Mouse (Mus musculus) liver, embryonic 14.5 days (tissue): ENCODE results near the gene Slc4a2. TPM values are rescaled to one million over a fixed set of nuclear protein-coding genes. Genes with fewer than 3 reads are reported as not detected.
"Not testable (repeated sequence)": the region's sequence is repeated elsewhere in the genome, so short reads cannot be mapped to it uniquely, and the experiment has no call there.

Experiments
- ATAC-seq: fragments of 200-750 bp; cut with Nextera tagmentation; 2 replicates; pipeline ENCODE4 v1.8.0; 2017; ENCODE audit warnings: moderate number of reproducible peaks, mild to moderate bottlenecking, moderate library complexity; ENCODE audit not compliant: insufficient read depth
- DNase-seq, 3 experiments: peaks; one replicate each; pipeline ENCODE4 v3.0.0-alpha.2; 2012 to 2013; ENCODE audit warnings: low read depth in 3 of 3, low spot score in 3 of 3
- H3K27ac ChIP-seq: fragments of 300-500 bp; sonication (generic); 2 replicates; pipeline ENCODE4 v1.5.1; 2014; ENCODE audit warnings: moderate library complexity, mild to moderate bottlenecking, control low read depth, inconsistent platforms
- H3K27me3 ChIP-seq: fragments of 300-500 bp; sonication (generic); 2 replicates; pipeline ENCODE4 v1.6.1; 2014; ENCODE audit warnings: mild to moderate bottlenecking, low read length, moderate library complexity; ENCODE audit not compliant: control insufficient read depth, insufficient read depth
- H3K36me3 ChIP-seq: fragments of 300-500 bp; sonication (generic); replicated peaks from 2 replicates; pipeline ENCODE4 v1.6.1; 2014; ENCODE audit warnings: low read depth; ENCODE audit not compliant: control insufficient read depth, insufficient read depth
- H3K4me1 ChIP-seq, 2 experiments: fragments of 200-500 bp in 1 of 2; fragments of 300-500 bp in 1 of 2; sonication (generic) in 1 of 2; replicated peaks; 2 replicates each; pipeline ENCODE4 v1.6.1; 2012 to 2014; ENCODE audit warnings: antibody characterized with exemption in 1 of 2, inconsistent platforms in 1 of 2, low read length in 1 of 2; ENCODE audit not compliant: control insufficient read depth in 2 of 2, insufficient read depth in 2 of 2
- H3K4me2 ChIP-seq: fragments of 300-500 bp; sonication (generic); 2 replicates; pipeline ENCODE4 v1.6.1; 2014; ENCODE audit warnings: low read depth, mild to moderate bottlenecking, control low read depth, moderate library complexity
- H3K4me3 ChIP-seq, 2 experiments: fragments of 200-500 bp in 1 of 2; fragments of 300-500 bp in 1 of 2; sonication (generic) in 1 of 2; 2 replicates each; pipeline ENCODE4 v1.5.1; 2012 to 2014; ENCODE audit warnings: low read depth in 2 of 2, low read length in 2 of 2, mild to moderate bottlenecking in 2 of 2, control low read depth in 1 of 2, inconsistent platforms in 1 of 2, moderate library complexity in 1 of 2; ENCODE audit not compliant: insufficient read depth in 1 of 2
- H3K9ac ChIP-seq: fragments of 300-500 bp; sonication (generic); replicated peaks from 2 replicates; pipeline ENCODE4 v1.6.1; 2014; ENCODE audit warnings: mild to moderate bottlenecking, control low read depth, moderate library complexity
- H3K9me3 ChIP-seq: fragments of 300-500 bp; sonication (generic); 2 replicates; pipeline ENCODE4 v1.6.1; 2016; ENCODE audit warnings: low read length, mixed read lengths; ENCODE audit not compliant: control insufficient read depth
- CTCF ChIP-seq: IDR thresholded peaks from 2 replicates; pipeline ENCODE4 v1.5.1; 2016; ENCODE audit warnings: antibody characterized with exemption, low read depth, control low read depth
- EP300 ChIP-seq: IDR thresholded peaks from 2 replicates; pipeline ENCODE4 v1.6.1; 2016; ENCODE audit warnings: antibody characterized with exemption, low read depth
- whole genome bisulfite sequencing: fragments of 180-500 bp; shearing (Covaris S2); extraction: QIAGEN DNeasy Blood & Tissue Kit; methylation state at CpG from one replicate; pipeline ENCODE4 v1.1.7; 2014; ENCODE audit not compliant: insufficient replicate concordance; 5-methylcytosine and 5-hydroxymethylcytosine counted together
- polyA plus RNA-seq, 2 experiments: library from polyadenylated mRNA; depleted of rRNA in 1 of 2; stranded (reverse) in 1 of 2; unstranded in 1 of 2; fragments of >200 nt; fragmentation: Nextera tagmentation in 1 of 2; extraction: Ambion mirVana in 1 of 2; gene quantifications; 2 replicates each; pipeline versions ENCODE4 v1.2.1 to v1.2.3; 2012 to 2014

The Slc4a2 gene
- polyA plus RNA-seq, 2 experiments = 5.6 to 11.6 TPM

- TF ChIP-seq EP300 (no peak), CTCF (peak; percentile 85)
- DNase-seq = peak; percentile 94 to 95 (median 94)
- Histone ChIP-seq H3K9me3 (no peaks in the 10 kb centered on the region), H3K36me3 (no peaks in the 10 kb centered on the region), H3K4me1 (peaks cover 12 to 15% of the 10 kb centered on the region in 2 experiments; a peak in 3 of 4 replicates), H3K4me3 (peak overlapping the region; percentile 75 to 94), H3K27me3 (no peaks in the 10 kb centered on the region), H3K4me2 (peak overlapping the region; percentile 69), H3K9ac (peak overlapping the region; percentile 70), H3K27ac (peak overlapping the region; percentile 80)
- WGBS = 1% methylated on average over 36 of the region's 36 CpGs
- ATAC-seq = peak; percentile 97
Measured at GRCm38 (mm10) chr5:24394165-24394894, 29.3 kb upstream of the Slc4a2 start.

GRCm38 (mm10) chr5:24396254-24396653, 27.4 kb upstream of the Slc4a2 start:
- TF ChIP-seq CTCF = peak; percentile 41
- H3K9ac ChIP-seq, H3K4me3 ChIP-seq, H3K4me2 ChIP-seq, ATAC-seq, DNase-seq, H3K27ac ChIP-seq, H3K9me3 ChIP-seq, H3K36me3 ChIP-seq, H3K27me3 ChIP-seq: not testable (repeated sequence)
- 74% methylated on average over 6 of the region's 6 CpGs for WGBS
- H3K4me1 ChIP-seq = peaks cover 10 to 12% of the 10 kb centered on the region in 2 experiments; a peak in 3 of 4 replicates

- Histone ChIP-seq H3K27me3 (no peaks in the 10 kb centered on the region), H3K9me3 (no peaks in the 10 kb centered on the region), H3K9ac (no peak overlapping the region), H3K4me1 (peaks cover 2 to 7% of the 10 kb centered on the region in 2 experiments; a peak in 2 of 4 replicates), H3K4me2 (no peak overlapping the region), H3K36me3 (no peaks in the 10 kb centered on the region), H3K27ac (no peak overlapping the region), H3K4me3 (no peak overlapping the region)
- 73% methylated on average over 10 of the region's 10 CpGs for WGBS
- DNase-seq (no peak), ATAC-seq (no peak)
- TF ChIP-seq EP300 (no peak), CTCF (no peak)
Measured at GRCm38 (mm10) chr5:24399686-24400085, 24.0 kb upstream of the Slc4a2 start.

- Histone ChIP-seq H3K4me2 (no peak overlapping the region), H3K4me3 (no peak overlapping the region), H3K4me1 (peaks cover under 1 to 2% of the 10 kb centered on the region in 2 experiments; a peak in 1 of 4 replicates), H3K9ac (no peak overlapping the region), H3K9me3 (no peaks in the 10 kb centered on the region), H3K36me3 (no peaks in the 10 kb centered on the region), H3K27ac (no peak overlapping the region), H3K27me3 (no peaks in the 10 kb centered on the region)
- DNase-seq (no peak), ATAC-seq (no peak)
- TF ChIP-seq EP300 (no peak), CTCF (no peak)
- 83% methylated on average over 11 of the region's 11 CpGs for WGBS
Measured at GRCm38 (mm10) chr5:24400362-24400761, 23.3 kb upstream of the Slc4a2 start.

- Histone ChIP-seq H3K4me3 (no peak overlapping the region), H3K9me3 (no peaks in the 10 kb centered on the region), H3K27me3 (no peaks in the 10 kb centered on the region), H3K36me3 (no peaks in the 10 kb centered on the region), H3K4me1 (0 out of 4 replicates have a peak, but pooled peaks cover 0 to 2% of the 10 kb centered on the region in 2 experiments), H3K4me2 (no peak overlapping the region), H3K27ac (no peak overlapping the region), H3K9ac (no peak overlapping the region)
- TF ChIP-seq EP300 = no peak
- no peak for TF ChIP-seq CTCF
- ATAC-seq (no peak), DNase-seq (no peak)
- WGBS = 78% methylated on average over 5 of the region's 5 CpGs
Measured at GRCm38 (mm10) chr5:24400911-24401605, 22.6 kb upstream of the Slc4a2 start.
